Mouse (Mus musculus) kidney, postnatal 0 days (tissue): ENCODE results near the gene Cmtm3. TPM values are rescaled to one million over a fixed set of nuclear protein-coding genes. Genes with fewer than 3 reads are reported as not detected.
A peak's percentile ranks its signal among the peaks of the same experiment; 100 is the strongest.
"Not testable (repeated sequence)": the region's sequence is repeated elsewhere in the genome, so short reads cannot be mapped to it uniquely, and the experiment has no call there.

Experiments used
- ATAC-seq: fragments of 200-750 bp; cut with Nextera tagmentation; replicated peaks from 2 replicates; pipeline ENCODE4 v1.8.0; 2017; ENCODE audit warnings: low read depth, moderate number of reproducible peaks, moderate TSS enrichment, moderate library complexity; ENCODE audit not compliant: low FRiP score
- DNase-seq: peaks from one replicate; pipeline ENCODE4 v3.0.0-alpha.2; 2016; ENCODE audit warnings: low spot score
- H3K27ac ChIP-seq: fragments of 300-500 bp; sonication (generic); 2 replicates; pipeline ENCODE4 v1.5.1; 2014; ENCODE audit warnings: mild to moderate bottlenecking
- H3K27me3 ChIP-seq: fragments of 300-500 bp; sonication (generic); 2 replicates; pipeline ENCODE4 v1.6.1; 2014; ENCODE audit warnings: low read length, mixed read lengths; ENCODE audit not compliant: insufficient read depth
- H3K36me3 ChIP-seq: fragments of 300-500 bp; sonication (generic); 2 replicates; pipeline ENCODE4 v1.6.1; 2014; ENCODE audit warnings: low read length, mixed read lengths; ENCODE audit not compliant: insufficient read depth
- H3K4me1 ChIP-seq: fragments of 300-500 bp; sonication (generic); replicated peaks from 2 replicates; pipeline ENCODE4 v1.6.1; 2014; ENCODE audit warnings: antibody characterized with exemption, low read length, mixed read lengths; ENCODE audit not compliant: insufficient read depth
- H3K4me2 ChIP-seq: fragments of 300-500 bp; sonication (generic); 2 replicates; pipeline ENCODE4 v1.6.1; 2014; ENCODE audit warnings: mild to moderate bottlenecking, low read length, moderate library complexity, mixed read lengths
- H3K4me3 ChIP-seq: fragments of 300-500 bp; sonication (generic); replicated peaks from 2 replicates; pipeline ENCODE4 v1.5.1; 2014; ENCODE audit warnings: low read depth, low read length
- H3K9ac ChIP-seq: fragments of 300-500 bp; sonication (generic); 2 replicates; pipeline ENCODE4 v1.6.1; 2014; ENCODE audit warnings: low read depth, low read length
- H3K9me3 ChIP-seq: fragments of 300-500 bp; sonication (generic); replicated peaks from 2 replicates; pipeline ENCODE4 v1.6.1; 2016; ENCODE audit warnings: low read length, inconsistent platforms, mixed read lengths
- CTCF ChIP-seq: IDR thresholded peaks from 2 replicates; pipeline ENCODE4 v1.5.1; 2016; ENCODE audit warnings: antibody characterized with exemption, low read depth, mild to moderate bottlenecking, moderate library complexity
- WGBS: fragments of 180-500 bp; shearing (Covaris S2); extraction: QIAGEN DNeasy Blood & Tissue Kit; methylation state at CpG from one replicate; pipeline ENCODE4 v1.1.7; 2014; 5-methylcytosine and 5-hydroxymethylcytosine counted together
- polyA plus RNA-seq: library from polyadenylated mRNA; unstranded; fragments of >200 nt; fragmentation: Nextera tagmentation; extraction: Ambion mirVana; gene quantifications from 2 replicates; pipeline ENCODE4 v1.2.1, GENCODE M21; 2015

The Cmtm3 gene
- polyA plus RNA-seq, 1 experiment from 2014 or later = 125 TPM

GRCm38 (mm10) chr8:104313311-104313710 is 25.9 kb upstream of the Cmtm3 start:
- ATAC-seq (no peak), DNase-seq (peak; percentile 25)
- no peak overlapping the region for H3K9ac ChIP-seq
- TF ChIP-seq CTCF = peak; percentile 56
- H3K36me3 ChIP-seq = no peaks in the 10 kb centered on the region
- H3K4me2 ChIP-seq = no peak overlapping the region
- H3K4me1 ChIP-seq = no peaks in the 10 kb centered on the region
- H3K27me3 ChIP-seq = no peaks in the 10 kb centered on the region
- no peak overlapping the region for H3K27ac ChIP-seq
- no peaks in the 10 kb centered on the region for H3K9me3 ChIP-seq
- no peak overlapping the region for H3K4me3 ChIP-seq
- 48% methylated on average over 4 of the region's 4 CpGs for WGBS

- ATAC-seq, H3K27me3 ChIP-seq, H3K4me2 ChIP-seq, H3K27ac ChIP-seq, H3K4me1 ChIP-seq, H3K36me3 ChIP-seq, H3K9me3 ChIP-seq, DNase-seq, H3K9ac ChIP-seq, H3K4me3 ChIP-seq: not testable (repeated sequence)
- WGBS = 83% methylated on average over 8 of the region's 11 CpGs
These were observed 17.9 kb upstream of the Cmtm3 start, which contains the start of gene Gm11020 for GRCm38 (mm10) chr8:104321267-104321666. Gm11020 (plus strand) TSS chr8:104321567.

DNA sequence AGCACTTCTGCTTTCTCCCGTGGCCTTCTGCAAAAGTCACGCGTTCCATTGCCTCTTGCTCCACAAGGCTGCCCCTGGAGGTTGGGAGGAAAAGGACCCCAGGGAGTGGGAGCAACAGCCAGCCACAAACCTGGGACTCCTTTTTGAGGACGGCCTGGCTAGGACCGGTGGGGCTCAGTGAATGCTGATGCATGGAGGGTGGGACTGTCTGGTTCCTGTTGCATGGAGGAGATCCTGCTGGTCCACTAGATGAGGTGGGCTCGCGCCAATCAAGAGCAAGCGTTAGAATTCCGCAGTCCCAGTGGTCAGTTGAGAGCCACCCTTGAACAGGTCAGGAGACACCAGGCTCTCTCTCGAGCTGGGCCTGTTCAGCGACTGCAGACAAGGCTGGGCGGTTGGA is 17.3 kb upstream of the Cmtm3 start, which contains the start of gene Cmtm2b:
TSS of gene Cmtm2b (plus strand) at position 301 of the 400 bp plus-strand sequence.
- H3K9ac ChIP-seq, ATAC-seq, H3K4me3 ChIP-seq, H3K27ac ChIP-seq, H3K36me3 ChIP-seq, H3K4me2 ChIP-seq, H3K4me1 ChIP-seq, H3K9me3 ChIP-seq, DNase-seq, H3K27me3 ChIP-seq: not testable (repeated sequence)
- WGBS = 85% methylated on average over 12 of the region's 12 CpGs

DNA sequence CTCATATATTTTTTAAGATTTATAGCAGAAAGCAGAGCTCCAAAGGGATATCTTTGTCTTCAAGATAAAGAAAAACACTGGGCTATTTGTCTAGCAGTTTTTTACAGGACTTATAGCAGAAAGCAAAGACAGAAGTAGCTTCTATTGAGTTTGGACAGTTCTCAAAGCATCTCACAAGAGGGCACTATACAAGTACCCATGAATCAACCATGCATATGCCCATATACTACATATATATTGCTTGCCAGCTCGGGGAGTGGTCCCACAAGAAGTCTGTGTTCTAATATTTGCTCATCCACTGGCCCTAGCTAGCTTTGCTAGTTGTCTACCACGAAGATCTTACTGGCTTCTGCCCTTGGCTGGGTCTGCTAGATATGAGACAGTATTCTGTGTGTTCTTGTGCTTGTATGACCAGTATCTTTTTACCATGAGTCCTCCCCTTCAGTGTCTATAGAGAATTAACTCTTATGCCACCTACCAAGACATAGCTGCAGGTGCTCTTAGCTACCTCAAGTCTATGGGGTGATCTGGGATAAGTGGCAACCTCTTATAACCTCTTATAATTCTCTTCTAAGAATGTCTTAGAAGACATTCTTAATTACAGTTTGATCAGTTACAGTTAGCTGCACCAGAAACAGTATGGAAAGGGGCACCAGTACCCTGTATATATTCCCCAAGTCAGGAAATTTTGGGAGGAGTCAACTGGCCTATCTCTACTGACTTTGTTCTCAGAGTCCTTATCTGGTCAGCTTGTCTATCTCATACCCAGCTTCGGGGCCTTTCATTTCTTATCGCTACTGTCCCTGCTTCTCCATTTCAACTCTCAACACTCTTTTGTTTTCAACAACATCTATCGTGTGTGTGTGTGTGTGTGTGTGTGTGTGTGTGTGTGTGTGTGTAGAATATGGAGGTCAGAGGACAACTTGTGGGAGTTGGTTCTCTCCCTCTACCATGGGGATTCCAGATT is 6.3 kb upstream of the Cmtm3 start:
- TF ChIP-seq CTCF = peak; percentile 27; the same call in 1 of the 2 replicates
- WGBS = 76% methylated on average over 5 of the region's 5 CpGs

DNA sequence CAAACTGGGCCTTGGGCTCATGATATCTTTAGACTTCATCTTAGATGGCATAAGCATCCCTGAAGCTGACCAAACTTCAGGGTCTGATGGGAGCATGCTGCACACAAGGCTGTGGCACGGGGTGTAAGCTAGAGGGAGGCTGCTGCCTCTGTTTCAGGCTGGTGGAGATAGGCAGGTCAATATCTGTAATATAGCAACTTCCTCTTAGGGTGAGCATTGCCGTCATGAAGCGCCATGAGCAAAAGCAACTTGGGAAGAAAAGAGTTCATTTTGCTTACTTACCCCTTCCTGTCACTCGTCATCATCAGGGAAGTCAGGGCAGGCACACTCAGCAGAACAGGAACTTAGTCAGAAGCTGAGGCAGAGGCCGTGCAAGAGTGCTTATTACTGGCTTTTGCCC is 5.4 kb upstream of the Cmtm3 start:
- WGBS = 72% methylated on average over 5 of the region's 5 CpGs
- H3K9me3 ChIP-seq = no peaks in the 10 kb centered on the region
- H3K4me3 ChIP-seq = no peak overlapping the region
- H3K27ac ChIP-seq = no peak overlapping the region
- H3K4me2 ChIP-seq = no peak overlapping the region
- H3K36me3 ChIP-seq = no peaks in the 10 kb centered on the region
- no peak for TF ChIP-seq CTCF
- DNase-seq (no peak), ATAC-seq (no peak)
- H3K9ac ChIP-seq = no peak overlapping the region
- H3K4me1 ChIP-seq = no peaks in the 10 kb centered on the region
- no peaks in the 10 kb centered on the region for H3K27me3 ChIP-seq

More for the DNA sequence above, 6.3 kb upstream of the Cmtm3 start:
- no peak overlapping the region for H3K4me3 ChIP-seq
- H3K4me2 ChIP-seq = no peak overlapping the region
- ATAC-seq (no peak), DNase-seq (no peak)
- H3K36me3 ChIP-seq = no peaks in the 10 kb centered on the region
- no peak overlapping the region for H3K27ac ChIP-seq
- H3K9ac ChIP-seq = no peak overlapping the region
- no peaks in the 10 kb centered on the region for H3K4me1 ChIP-seq
- no peaks in the 10 kb centered on the region for H3K27me3 ChIP-seq
- H3K9me3 ChIP-seq = no peaks in the 10 kb centered on the region

- no peak for DNase-seq
- ATAC-seq = no peak
- TF ChIP-seq CTCF = no peak
- Histone ChIP-seq H3K27me3 (no peaks in the 10 kb centered on the region), H3K9me3 (no peaks in the 10 kb centered on the region), H3K4me1 (no peaks in the 10 kb centered on the region), H3K4me3 (no peak overlapping the region), H3K36me3 (no peaks in the 10 kb centered on the region), H3K27ac (no peak overlapping the region), H3K4me2 (no peak overlapping the region), H3K9ac (no peak overlapping the region)
- 60% methylated on average over 1 of the region's 1 CpGs for WGBS
These were observed 5.0 kb upstream of the Cmtm3 start for GRCm38 (mm10) chr8:104334196-104334595.
